Mouse (Mus musculus) right cerebral cortex, adult 2 months (tissue): ENCODE data around the gene Tpi1.
"Not testable (repeated sequence)": the region's sequence is repeated elsewhere in the genome, so short reads cannot be mapped to it uniquely, and the experiment has no call there.

Experiments
- DNase-seq, 2 experiments: peaks; one replicate each; pipeline ENCODE4 v3.0.0; 2021 to 2022; ENCODE audit warnings: low spot score in 2 of 2

The Tpi1 gene

DNA sequence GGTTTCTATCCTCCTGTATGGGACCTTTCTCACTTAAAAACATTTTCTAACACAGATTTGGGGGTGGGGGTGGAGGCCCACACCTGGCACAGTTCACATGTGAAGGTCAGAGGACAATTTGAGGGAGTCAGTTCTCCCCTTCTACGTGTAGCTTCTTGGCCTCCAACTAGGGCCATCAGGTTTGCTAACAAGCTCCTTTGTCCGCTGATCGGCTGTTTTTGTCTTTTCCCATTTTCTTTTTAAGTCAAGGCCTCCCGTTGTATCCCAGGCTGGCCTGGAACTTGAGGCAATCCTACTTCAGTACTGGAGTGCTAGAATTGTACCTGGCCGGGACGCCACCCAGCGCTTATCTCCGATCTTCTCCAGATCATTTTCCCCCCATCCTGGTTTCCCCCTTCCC, 17.6 kb upstream of the Tpi1 start:
- DNase-seq: no peak

DNA sequence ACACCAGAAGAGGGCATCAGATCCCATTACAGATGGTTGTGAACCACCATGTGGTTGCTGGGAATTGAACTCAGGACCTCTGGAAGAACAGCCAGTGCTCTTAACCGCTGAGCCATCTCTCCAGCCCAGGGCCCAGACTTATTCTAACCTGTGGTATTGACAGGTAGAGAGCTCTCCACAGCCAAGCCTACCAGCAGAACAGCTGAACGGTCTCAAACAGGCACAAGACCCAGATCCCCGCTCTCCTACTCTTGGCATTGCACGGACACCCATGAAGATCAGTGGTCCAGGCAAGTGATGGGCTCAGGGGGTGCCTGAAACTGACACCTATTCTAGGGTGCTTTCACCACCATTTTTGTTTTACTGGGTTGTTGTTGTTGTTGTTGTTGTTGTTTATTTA, 17.1 kb upstream of the Tpi1 start:
- not testable (repeated sequence) for DNase-seq

DNA sequence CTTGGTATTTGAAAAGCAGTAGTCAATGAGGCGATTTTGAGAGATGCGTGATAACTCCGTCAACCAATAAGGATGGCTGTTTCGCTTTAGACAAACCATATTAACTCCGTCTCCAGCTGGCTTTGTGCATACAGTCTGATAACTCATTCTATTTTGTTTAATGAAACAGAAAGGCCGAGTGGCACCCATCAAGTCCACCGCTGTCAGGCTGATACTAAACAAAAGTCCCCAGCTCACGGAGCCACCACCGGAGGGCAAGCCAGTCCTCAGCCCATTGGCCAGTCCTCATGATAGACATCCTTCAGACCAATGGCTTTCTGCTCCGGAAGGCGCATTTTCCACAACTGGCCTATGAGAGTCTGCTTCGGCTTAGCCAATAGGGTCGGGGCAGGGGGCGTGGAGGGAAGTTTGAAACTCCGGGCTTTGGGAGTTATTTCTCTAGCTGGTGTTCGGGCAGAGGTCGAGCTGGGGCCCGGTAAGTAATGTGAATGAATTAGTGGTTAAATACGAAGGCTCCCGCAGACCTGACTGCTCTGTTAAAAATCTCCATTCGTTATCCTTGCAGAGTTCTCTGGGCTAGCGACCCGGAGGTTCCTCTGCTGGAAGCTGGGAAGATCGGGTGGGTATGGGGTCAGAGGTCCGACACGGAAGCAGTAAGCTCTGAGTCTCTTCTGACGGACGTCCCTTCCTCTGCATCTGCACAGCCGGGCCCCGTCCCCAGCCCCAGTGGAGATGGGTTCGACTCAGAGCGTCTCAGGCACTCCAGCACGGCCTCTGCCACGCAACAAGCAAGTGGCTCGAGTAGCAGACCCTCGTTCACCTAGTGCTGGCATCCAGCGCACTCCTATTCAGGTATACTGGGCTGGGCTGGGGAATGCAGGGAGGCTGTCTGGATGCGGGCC, 16.0 kb upstream of the Tpi1 start:
- DNase-seq: peak; percentile 94 to 95

- peak; percentile 99 for DNase-seq
These were observed 15.0 kb upstream of the Tpi1 start, which contains the start of the genes Usp5 and Cdca3 for GRCm38 (mm10) chr6:124828868-124829798. Usp5 (minus strand) TSS chr6:124829484. Cdca3 (plus strand) TSS chr6:124829547.

DNA sequence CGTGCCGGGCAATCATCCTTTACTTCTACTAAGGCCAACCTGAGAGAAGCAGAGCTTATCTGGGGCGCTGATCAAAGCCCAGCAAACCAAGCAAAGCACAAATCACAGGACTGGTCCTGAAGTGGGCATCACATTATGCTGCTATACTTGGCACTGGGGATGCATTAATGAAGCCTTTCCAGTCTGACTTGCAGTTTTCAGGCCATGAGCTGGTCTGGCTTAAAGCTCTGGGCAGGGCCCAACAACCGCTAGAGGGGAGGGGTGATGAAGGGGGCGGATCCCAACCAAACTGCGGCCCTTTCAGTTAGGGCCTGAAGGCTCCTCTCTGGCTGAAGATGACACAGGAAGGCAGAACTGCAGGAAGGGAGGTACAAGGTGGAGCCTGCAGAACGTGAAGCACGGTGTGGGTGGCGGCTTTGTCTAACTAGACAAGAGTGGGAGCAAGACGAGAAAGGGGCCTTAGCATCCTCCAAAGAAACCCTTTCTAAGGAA, 14.1 kb upstream of the Tpi1 start:
- DNase-seq: peak; percentile 44 to 47

DNA sequence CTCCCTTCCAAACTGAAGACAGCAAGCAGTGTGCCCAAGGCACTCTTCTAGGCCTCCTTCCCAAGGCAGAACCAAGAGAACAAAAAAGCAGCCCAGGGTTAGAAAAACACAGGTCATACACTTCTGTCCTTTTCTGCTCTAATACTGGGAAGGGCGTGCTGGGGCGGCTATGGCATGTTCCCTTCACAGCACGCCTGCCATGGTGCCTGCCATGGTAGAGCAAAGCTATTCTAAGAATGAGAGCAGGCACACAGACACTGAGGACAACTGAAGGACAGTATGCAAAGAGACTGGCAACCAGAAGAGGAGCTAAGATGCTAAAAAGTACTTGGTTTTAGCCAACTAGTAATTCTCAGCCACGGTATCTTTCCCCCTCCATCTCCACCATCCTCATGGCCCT, 8.0 kb upstream of the Tpi1 start:
- DNase-seq: no peak

DNA sequence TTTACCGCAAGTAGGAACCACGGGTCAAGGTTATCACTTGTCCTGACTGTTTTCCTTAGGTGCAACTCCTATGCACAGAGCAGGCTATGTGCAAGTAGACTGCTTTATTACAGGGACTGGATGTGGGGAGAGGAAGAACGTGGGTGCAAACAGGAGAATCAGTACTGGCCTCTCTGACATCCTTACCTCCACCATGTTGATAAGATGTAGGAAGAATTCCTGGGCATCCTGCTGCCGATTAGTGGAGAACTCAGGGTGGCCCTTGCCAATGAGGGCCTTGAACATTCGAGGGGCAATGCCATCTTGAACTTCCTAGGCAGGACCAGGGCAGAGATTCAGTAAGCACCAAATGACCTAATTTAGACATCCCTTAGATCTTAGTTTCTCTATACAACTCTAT, 6.8 kb upstream of the Tpi1 start:
- DNase-seq: no peak

DNA sequence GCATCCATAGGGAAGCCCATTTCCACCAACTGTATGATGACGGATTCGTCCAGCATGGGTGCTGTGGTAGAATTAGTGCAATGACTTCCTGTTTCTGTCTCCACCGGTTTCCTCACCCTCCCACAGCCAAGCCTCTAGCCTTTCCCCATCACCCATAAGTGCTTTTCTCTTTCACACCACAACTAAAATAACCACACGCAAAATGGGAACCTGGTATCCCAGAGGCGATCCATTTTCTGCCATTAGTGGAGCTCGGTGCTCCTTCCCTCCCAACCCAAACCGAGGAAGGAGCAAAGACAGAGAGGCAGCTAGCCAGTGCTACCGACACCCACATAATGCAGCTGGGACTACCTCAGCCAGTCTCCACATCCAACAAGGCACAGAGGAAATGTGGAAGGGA, 3.9 kb upstream of the Tpi1 start:
- DNase-seq: peak in 1 of 2 experiments; percentile 39

DNA sequence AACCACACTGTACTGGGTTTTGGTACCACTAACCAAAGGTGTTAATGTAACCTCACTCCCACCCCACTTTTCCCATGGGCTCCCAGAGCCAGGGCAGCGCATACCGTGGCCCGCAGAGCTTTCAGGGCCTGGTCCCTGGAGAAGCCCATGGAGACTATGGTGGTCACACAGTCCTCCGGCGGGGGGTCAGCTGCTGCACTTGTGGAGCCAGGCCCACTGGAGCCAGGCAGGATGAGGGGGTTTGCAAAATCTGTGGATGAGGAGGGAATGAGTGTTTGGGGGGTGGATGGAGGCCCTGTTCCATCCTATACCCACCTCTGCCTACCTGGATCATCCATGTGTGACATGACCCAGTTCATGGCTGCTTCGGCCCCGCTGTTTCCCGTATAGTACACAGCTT, 3.5 kb upstream of the Tpi1 start:
- no peak for DNase-seq

DNA sequence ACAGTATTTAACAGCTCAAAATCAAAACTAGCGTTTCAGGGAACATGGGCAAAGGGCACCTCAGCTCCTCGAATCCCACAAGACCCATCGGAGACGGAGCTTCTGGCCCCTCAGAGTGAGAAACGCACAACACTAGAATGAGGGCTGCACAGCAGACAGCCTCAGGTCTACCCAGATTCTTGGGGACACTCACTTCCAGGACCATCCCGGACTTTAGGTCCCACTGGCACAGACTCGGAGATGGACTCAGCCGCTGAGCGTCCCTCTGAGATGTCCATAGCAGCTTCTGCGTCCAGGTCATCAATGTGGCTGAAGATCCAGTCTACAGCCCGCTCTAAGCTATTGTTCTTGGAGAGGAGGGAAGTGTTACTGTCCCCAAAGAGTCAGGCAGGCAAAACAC, 3.0 kb upstream of the Tpi1 start:
- no peak for DNase-seq

GRCm38 (mm10) chr6:124816611-124817010, 2.5 kb upstream of the Tpi1 start:
- no peak for DNase-seq

- no peak for DNase-seq
These were observed 1.0 kb upstream of the Tpi1 start for GRCm38 (mm10) chr6:124814858-124815774.

GRCm38 (mm10) chr6:124814448-124814847, 352 bp upstream of the Tpi1 start:
- DNase-seq: no peak

DNA sequence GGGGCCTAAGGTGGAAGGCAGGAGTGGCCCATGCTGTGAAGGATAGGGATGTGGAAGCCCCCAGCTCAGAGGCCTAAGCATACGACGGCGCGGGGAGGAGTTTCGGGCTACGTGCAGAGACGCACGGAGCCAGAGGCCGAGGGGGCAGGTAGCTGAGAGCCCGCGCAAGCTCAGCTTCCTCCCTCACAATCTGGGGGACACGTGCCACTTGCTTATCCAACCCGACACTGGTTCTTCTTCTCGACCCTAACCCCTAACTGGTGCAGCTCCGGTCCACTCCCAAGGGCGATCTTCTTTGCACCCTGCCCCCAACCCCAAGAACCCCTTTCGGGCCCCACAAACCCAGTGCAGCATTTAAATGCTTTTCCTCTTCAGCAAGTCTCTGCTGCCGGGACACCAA, 600 bp downstream of the Tpi1 start:
- peak; percentile 70 for DNase-seq

DNA sequence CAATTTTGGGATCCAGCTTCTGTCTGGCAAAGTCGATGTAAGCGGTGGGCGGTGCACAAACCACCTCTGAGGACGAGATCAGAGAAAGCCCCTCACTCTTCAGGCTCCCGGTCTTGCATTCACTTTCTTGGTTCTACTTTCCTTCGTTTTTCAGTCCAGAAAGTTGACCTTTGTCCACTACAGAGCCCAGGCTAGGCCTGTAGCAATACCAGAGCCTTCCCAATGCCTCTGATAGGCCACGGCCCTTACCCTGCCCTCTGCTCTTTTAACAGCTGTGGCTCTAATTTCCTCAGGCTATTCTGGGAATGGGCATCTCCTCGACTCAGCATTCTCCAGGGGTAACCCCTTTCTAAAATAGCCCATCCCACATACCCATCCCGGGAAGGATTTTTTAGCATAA, 1.2 kb downstream of the Tpi1 start:
- peak in 1 of 2 experiments; percentile 24 for DNase-seq

- no peak for DNase-seq
These were observed 2.2 kb downstream of the Tpi1 start for GRCm38 (mm10) chr6:124811701-124812560.

DNA sequence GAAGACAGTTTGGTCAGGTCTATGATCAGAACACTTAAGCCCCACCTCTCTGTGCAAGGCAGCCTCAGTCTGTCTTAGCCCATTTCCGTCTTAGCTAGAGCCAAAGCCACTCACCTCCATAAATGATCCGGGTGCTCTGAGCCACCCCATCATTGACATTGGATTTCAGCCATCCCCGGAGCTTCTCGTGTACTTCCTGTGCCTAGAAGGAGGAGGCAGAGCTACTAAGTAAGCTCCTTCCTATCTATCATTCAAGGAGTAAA, 2.8 kb downstream of the Tpi1 start:
- DNase-seq: no peak

DNA sequence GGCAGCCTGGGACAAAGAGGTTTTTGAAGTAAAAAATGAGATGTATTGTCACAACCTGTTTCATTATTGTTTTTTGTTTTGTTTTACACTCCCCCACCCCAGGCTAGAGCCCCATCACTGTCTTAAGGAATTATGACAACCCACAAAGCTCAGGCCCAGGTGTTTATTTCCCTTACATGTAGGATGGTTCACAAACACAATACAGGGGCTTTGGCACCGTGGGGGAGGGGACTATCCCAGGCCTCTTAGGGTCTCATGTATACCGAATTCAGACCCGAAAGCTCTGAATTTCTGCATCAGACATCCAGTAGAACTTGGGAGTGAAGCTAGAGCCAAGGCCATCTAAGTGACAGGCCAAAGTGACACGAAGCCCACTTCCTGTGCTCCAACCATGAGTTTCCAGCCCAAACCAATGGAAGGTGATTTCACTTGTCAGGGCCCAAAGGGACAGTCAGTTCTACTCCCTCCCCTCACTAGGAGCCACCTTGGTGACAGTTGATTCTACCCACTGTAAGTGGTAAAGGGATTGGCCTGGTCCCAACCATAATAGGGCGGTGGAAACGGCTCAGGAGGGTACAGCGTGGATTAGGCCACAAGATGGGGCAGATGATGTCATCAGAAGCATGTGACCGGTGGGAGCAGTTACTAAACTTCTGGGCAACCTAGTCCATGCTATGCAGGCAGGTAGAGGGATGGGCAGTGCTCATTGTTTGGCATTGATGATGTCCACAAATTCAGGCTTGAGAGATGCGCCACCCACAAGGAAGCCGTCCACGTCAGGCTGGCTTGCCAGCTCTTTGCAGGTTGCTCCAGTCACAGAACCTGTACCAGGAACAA, 3.3 kb downstream of the Tpi1 start:
- not testable (repeated sequence) for DNase-seq

- no peak for DNase-seq
These were observed 4.1 kb downstream of the Tpi1 start for GRCm38 (mm10) chr6:124809775-124810538.
